Mouse (Mus musculus) forebrain, embryonic 15.5 days (tissue): ENCODE data around the gene Dock1. TPM values are rescaled to one million over a fixed set of nuclear protein-coding genes. Genes with fewer than 3 reads are reported as not detected.

Experiments
- ATAC-seq: fragments of 200-750 bp; cut with Nextera tagmentation; replicated peaks from 2 replicates; pipeline ENCODE4 v1.8.0; 2017; ENCODE audit warnings: mild to moderate bottlenecking, moderate TSS enrichment, moderate library complexity
- H3K27ac ChIP-seq: fragments of 300-500 bp; sonication (generic); replicated peaks from 2 replicates; pipeline ENCODE4 v1.5.1; 2015; ENCODE audit warnings: mild to moderate bottlenecking, inconsistent platforms
- H3K27me3 ChIP-seq: fragments of 300-500 bp; sonication (generic); 2 replicates; pipeline ENCODE4 v1.6.1; 2015; ENCODE audit warnings: inconsistent platforms
- H3K36me3 ChIP-seq: fragments of 300-500 bp; sonication (generic); 2 replicates; pipeline ENCODE4 v1.6.1; 2015; ENCODE audit warnings: mild to moderate bottlenecking, inconsistent platforms
- H3K4me1 ChIP-seq: fragments of 300-500 bp; sonication (generic); 2 replicates; pipeline ENCODE4 v1.6.1; 2015; ENCODE audit warnings: inconsistent platforms
- H3K4me2 ChIP-seq: fragments of 300-500 bp; sonication (generic); replicated peaks from 2 replicates; pipeline ENCODE4 v1.6.1; 2015; ENCODE audit warnings: mild to moderate bottlenecking, inconsistent platforms
- H3K4me3 ChIP-seq: fragments of 300-500 bp; sonication (generic); 2 replicates; pipeline ENCODE4 v1.5.1; 2015; ENCODE audit warnings: mild to moderate bottlenecking, inconsistent platforms
- H3K9ac ChIP-seq: fragments of 300-500 bp; sonication (generic); replicated peaks from 2 replicates; pipeline ENCODE4 v1.6.1; 2015; ENCODE audit warnings: mild to moderate bottlenecking, inconsistent platforms
- H3K9me3 ChIP-seq: fragments of 300-500 bp; sonication (generic); 2 replicates; pipeline ENCODE4 v1.6.1; 2016; ENCODE audit warnings: inconsistent platforms
- WGBS: fragments of 180-500 bp; shearing (Covaris S2); methylation state at CpG from one replicate; pipeline ENCODE4 v1.1.7; 2015; ENCODE audit warnings: mixed read lengths; 5-methylcytosine and 5-hydroxymethylcytosine counted together
- polyA plus RNA-seq: library from polyadenylated mRNA; unstranded; fragments of >200 nt; fragmentation: Nextera tagmentation; extraction: Ambion mirVana; gene quantifications from 2 replicates; pipeline ENCODE4 v1.2.1, GENCODE M21; 2015

Gene Dock1
- polyA plus RNA-seq, 1 experiment from 2014 or later: 7.7 TPM

DNA sequence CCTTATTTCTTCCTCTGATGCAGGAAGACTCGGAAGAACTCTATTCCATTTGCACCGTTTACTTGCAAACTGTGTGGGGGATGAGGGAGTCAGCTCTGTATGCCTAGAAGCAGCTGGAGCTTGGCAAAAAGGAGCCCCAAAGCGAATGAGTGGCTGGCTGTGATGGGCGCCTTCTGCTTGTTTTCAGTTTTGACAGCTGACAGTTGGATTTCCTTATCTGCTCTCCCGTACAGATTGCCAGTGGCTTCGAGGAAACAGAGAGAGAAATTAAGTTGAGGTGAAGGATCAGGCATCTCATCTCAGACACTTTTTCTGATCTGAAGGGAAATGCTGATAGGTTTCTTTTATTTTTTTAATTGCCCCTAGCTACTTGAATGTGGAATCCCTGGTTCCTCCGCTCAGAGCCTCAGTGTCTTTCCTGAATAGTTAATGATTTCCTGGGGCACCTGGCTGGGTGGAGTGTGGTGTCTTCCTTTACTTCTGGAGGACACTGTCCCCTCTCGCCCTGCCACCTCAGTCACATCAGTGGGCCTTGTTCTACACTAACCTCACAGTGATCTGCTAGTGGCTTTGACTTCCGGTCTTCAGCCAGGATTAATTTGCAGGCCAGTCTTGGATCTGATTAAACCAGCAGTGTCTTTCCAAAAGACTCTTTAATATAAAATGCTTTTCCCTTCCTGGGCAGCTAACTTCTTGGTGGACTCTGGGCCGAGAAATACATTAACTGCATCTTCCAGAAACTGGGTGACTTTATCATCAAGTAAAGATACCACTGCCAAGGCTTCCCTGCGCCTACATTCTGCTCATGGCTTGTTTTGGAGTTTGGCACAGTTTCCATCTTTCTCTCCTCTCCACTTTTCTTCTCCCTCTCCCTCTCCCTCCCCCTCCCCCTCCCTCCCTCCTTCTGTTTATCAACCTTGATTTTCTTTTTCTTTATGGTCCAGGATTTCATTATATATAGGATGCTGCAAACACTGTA lies 55.4 kb downstream of the Dock1 start:
- Histone ChIP-seq H3K27me3 (no peaks in the 10 kb centered on the region), H3K4me1 (peaks cover 40% of the 10 kb centered on the region), H3K4me3 (no peak overlapping the region), H3K27ac (peak overlapping the region; percentile 83), H3K36me3 (no peaks in the 10 kb centered on the region), H3K4me2 (peak overlapping the region; percentile 29), H3K9me3 (no peaks in the 10 kb centered on the region), H3K9ac (0 out of 2 replicates have a peak overlapping the region, but pooled peaks have one; percentile 25)
- ATAC-seq: peak; percentile 82
- WGBS: 37% methylated on average over 11 of the region's 11 CpGs

DNA sequence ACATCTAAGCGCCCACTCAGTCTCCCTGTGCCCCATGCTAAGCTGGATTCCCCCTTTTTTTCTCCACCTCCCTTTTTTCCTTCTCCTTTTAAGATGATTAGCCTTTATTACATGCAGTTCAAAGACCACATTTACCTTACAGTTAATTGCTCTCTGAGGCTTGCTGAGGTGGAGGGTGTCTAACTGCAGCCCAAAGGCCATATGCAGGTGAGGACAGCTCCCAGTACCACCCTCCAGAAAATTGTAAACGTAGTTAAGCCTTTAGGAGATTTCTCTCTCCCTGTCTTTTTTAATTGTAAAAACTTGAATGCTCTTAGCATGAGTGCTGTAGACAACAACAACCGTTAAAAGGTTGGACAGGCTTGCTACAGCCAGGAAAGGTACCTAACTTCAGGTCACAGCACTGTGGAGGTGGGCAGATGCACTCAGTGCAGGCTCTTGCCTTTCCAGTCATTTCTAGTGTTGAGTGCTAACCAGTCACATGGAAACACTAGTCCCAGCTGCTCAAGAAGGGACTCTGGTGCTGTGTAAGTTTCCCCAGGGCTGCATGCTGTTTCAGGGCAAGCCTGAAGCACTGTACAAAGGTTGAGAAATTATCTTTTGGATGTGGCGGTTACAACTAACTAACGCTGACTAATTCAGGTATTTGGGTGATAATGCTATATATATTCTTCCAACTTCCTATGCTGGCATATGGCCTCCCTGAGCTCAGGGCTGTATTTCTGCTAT lies 56.2 kb downstream of the Dock1 start:
- Histone ChIP-seq H3K4me1 (peaks cover 41% of the 10 kb centered on the region), H3K27ac (peak overlapping the region; percentile 83), H3K36me3 (no peaks in the 10 kb centered on the region), H3K4me2 (no peak overlapping the region), H3K9ac (no peak overlapping the region), H3K4me3 (no peak overlapping the region), H3K27me3 (no peaks in the 10 kb centered on the region), H3K9me3 (no peaks in the 10 kb centered on the region)
- no peak for ATAC-seq
- WGBS: 72% methylated on average over 5 of the region's 5 CpGs

DNA sequence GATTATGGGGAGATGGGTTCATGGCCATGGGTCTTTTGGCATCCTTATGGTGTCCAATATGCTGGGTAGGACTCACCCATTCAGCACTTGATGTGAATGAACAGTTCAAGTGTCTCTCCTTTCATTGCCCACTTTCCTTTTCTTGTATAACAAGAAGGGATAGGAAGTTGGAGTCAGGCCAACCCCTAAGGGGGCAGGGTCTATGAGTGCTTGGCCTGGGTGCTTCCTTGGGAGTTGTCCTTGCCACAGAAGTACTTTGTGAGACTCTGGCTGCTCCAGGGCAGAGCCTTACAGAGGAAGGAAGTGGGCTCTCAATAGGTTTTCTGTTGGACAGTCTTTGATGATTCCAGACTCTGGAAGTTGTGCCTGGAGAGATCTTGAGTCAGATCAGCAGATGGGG lies 58.9 kb downstream of the Dock1 start:
- ATAC-seq: no peak
- H3K27me3 ChIP-seq: no peaks in the 10 kb centered on the region
- no peak overlapping the region for H3K9ac ChIP-seq
- H3K36me3 ChIP-seq: no peaks in the 10 kb centered on the region
- no peak overlapping the region for H3K27ac ChIP-seq
- no peaks in the 10 kb centered on the region for H3K9me3 ChIP-seq
- H3K4me1 ChIP-seq: peaks cover 32% of the 10 kb centered on the region
- no peak overlapping the region for H3K4me3 ChIP-seq
- no peak overlapping the region for H3K4me2 ChIP-seq

DNA sequence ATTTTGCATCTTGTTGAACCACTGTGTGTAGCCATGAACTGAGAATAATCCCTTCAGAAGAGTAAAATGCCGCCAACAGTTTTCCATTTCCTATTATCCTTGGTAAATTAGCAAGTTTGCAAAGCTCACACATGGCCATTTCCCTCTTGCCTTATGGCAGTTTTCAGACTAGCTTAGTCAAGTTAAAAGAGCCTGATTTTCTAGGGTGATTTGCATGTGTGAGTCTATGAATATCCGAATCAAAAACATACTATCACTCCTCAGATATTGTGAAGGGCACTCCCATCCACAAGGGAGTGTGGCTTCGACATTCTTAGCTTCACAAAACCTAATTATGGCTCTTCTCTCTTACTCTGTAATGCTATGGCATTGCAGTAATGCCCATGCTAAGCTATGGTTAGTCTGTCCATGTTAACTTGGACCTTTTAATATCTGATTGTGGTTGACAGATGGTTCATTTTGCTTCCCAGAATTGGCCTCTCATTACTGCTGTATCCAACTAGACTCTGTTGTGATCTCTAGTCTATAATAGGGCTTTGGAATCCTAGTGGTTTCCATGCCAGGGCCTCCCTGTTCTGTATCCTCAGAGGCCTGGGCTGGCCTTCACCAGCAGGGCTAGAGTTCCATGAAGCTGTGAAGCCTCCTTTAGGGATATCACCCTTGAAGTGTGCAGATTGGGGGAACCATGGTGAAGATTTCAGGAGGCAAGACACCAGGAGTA lies 60.1 kb downstream of the Dock1 start:
- peaks cover 23% of the 10 kb centered on the region for H3K4me1 ChIP-seq

DNA sequence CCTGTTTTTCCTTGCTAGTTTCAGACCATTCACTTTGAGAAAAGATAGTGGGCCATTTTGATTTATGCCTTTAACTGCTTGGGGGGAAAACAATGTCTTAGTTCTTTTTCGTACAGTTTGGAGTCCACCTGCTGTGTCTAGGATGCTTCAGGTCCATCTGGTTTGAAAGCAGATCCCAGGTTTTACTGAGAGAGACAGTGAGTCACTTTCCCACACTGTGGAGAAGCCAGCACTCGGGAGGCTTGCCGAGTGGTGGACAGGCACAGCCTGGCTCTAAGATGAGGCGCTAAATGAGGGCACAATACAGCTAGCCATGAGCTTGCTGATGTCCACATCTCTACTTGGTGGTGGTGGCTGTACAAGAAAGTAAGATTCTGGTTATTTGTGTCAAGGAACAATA lies 76.6 kb downstream of the Dock1 start:
- no peak overlapping the region for H3K27ac ChIP-seq
- WGBS: 94% methylated on average over 4 of the region's 4 CpGs
- H3K4me1 ChIP-seq: no peaks in the 10 kb centered on the region
- no peaks in the 10 kb centered on the region for H3K9me3 ChIP-seq
- no peak overlapping the region for H3K4me3 ChIP-seq
- no peaks in the 10 kb centered on the region; the same call in 1 of the 2 replicates for H3K36me3 ChIP-seq
- no peak overlapping the region for H3K9ac ChIP-seq
- no peak for ATAC-seq
- no peaks in the 10 kb centered on the region for H3K27me3 ChIP-seq
- no peak overlapping the region for H3K4me2 ChIP-seq

More for the DNA sequence above, 60.1 kb downstream of the Dock1 start:
- Histone ChIP-seq H3K4me3 (no peak overlapping the region), H3K9ac (no peak overlapping the region), H3K27me3 (no peaks in the 10 kb centered on the region), H3K9me3 (no peaks in the 10 kb centered on the region), H3K36me3 (no peaks in the 10 kb centered on the region), H3K4me2 (no peak overlapping the region), H3K27ac (peak overlapping the region; percentile 73)
- peak; percentile 37; the same call in 1 of the 2 replicates for ATAC-seq
- WGBS: 59% methylated on average over 3 of the region's 3 CpGs

DNA sequence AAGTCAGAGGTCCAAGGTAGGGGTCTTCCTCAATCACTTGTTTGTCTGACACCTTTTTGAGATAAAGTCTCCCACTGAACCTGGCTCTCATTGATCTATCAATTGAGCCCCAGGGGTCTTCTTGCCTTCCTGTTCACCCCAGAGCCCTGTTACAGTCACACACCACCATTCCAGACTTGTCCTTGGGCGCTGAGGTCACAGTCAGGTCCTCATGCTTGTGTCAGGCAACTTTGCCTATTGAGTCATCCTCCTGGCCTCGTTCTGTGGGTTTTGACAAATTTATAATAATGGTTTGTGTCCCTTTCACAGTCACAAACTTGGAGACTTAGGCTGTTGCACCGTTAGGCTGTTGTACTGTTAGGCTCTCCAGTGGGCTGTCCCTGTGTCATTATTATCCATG lies 77.9 kb downstream of the Dock1 start:
- Histone ChIP-seq H3K27me3 (no peaks in the 10 kb centered on the region), H3K36me3 (no peaks in the 10 kb centered on the region; the same call in 1 of the 2 replicates), H3K4me2 (no peak overlapping the region), H3K4me3 (no peak overlapping the region), H3K9me3 (no peaks in the 10 kb centered on the region), H3K4me1 (peaks cover 7% of the 10 kb centered on the region; the same call in 1 of the 2 replicates), H3K9ac (no peak overlapping the region), H3K27ac (no peak overlapping the region)
- 93% methylated on average over 3 of the region's 3 CpGs for WGBS
- no peak for ATAC-seq

DNA sequence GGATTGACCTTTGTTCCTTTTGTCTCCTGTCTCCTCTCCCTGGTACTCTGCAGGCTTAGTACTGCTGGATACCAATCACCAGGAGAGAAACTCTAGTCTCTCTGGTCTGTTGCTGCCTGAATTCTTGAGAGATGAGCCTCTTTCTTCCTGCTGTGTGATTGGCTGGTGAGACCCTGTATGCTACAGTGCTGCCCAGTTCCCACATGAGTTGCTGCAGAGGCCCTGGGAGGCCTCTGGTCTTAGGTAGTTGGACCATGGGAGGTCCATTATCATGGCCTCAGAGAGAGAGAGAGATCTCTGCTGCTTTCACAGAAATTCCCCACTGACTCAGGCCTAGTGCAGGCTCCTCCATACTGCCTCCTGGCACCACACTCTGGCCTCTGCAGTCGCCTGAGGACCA lies 79.2 kb downstream of the Dock1 start:
- ATAC-seq: no peak

DNA sequence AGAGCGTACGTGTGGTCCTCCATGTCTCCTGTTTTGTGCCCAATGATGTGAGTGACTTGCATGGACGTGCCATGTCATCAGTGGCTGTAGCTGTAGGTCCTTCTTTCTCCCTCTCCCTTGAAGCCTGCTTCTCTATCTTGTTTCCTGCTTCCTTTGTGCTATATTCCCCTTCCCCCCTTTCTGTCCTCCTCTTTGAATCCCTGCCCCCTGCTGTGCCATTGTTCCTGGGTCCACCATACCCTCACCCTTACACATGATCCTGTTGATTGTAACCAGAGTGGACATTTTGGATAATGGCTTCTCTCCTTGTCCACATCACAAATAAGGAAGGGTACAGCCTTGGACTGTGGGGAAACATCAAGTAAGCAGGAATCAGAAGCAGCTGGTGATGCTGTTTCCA lies 81.0 kb downstream of the Dock1 start:
- WGBS: 87% methylated on average over 3 of the region's 3 CpGs
- no peak for ATAC-seq
- Histone ChIP-seq H3K36me3 (no peaks in the 10 kb centered on the region; the same call in 1 of the 2 replicates), H3K4me3 (no peak overlapping the region), H3K4me1 (peaks cover 8% of the 10 kb centered on the region; the same call in 1 of the 2 replicates), H3K9ac (no peak overlapping the region), H3K27me3 (no peaks in the 10 kb centered on the region), H3K9me3 (no peaks in the 10 kb centered on the region), H3K4me2 (no peak overlapping the region), H3K27ac (no peak overlapping the region)

More for the DNA sequence above, 79.2 kb downstream of the Dock1 start:
- Histone ChIP-seq H3K4me2 (no peak overlapping the region), H3K36me3 (no peaks in the 10 kb centered on the region; the same call in 1 of the 2 replicates), H3K9me3 (no peaks in the 10 kb centered on the region), H3K9ac (no peak overlapping the region), H3K27me3 (no peaks in the 10 kb centered on the region), H3K4me3 (no peak overlapping the region), H3K4me1 (peaks cover 8% of the 10 kb centered on the region; the same call in 1 of the 2 replicates), H3K27ac (no peak overlapping the region)
- WGBS: 96% methylated on average over 1 of the region's 1 CpGs

DNA sequence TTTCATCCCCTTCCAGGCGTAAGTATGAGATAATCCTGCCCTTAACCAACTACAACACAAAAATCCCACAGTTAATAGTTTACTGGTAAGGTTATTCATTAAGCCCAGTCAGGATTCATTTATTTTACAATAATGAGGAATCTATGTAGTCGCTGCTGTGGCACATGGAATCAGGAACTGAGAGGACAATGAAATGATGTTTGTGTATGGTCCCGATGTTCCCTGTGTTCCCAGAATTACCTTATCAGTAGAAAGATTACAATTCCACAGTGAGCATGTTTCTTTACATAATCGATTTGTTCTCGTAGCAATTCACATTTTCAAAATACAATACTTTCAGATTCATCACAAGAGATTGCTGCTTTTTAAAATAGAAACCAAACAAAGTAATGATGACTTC lies 83.0 kb downstream of the Dock1 start:
- WGBS: 51% methylated on average over 5 of the region's 5 CpGs
- H3K9ac ChIP-seq: no peak overlapping the region
- no peaks in the 10 kb centered on the region for H3K36me3 ChIP-seq
- no peaks in the 10 kb centered on the region for H3K27me3 ChIP-seq
- H3K9me3 ChIP-seq: no peaks in the 10 kb centered on the region
- no peak overlapping the region for H3K4me3 ChIP-seq
- H3K27ac ChIP-seq: no peak overlapping the region
- no peak for ATAC-seq
- H3K4me2 ChIP-seq: no peak overlapping the region
- peaks cover 8% of the 10 kb centered on the region; the same call in 1 of the 2 replicates for H3K4me1 ChIP-seq

DNA sequence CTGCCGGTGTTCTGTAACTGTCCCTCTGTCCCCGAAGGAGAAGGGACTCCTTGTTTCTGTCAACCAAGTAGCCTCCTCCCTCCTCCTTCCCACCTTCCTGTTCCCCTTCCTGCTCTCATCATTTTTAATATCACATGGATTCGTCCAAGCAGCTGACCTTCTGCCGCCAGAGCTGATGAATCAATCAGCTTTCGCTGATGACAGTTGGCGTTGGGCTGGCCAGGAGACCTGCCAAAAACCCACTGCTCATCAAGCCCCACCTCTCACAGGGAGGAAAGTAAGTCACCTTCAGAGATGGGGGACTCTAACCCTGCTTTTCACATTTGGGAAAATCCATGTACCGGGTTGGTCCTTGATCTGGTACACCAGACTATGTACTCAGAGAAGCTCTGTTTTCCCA lies 87.2 kb downstream of the Dock1 start:
- no peak overlapping the region for H3K4me3 ChIP-seq
- ATAC-seq: no peak
- H3K4me1 ChIP-seq: peaks cover 8% of the 10 kb centered on the region; the same call in 1 of the 2 replicates
- 91% methylated on average over 7 of the region's 7 CpGs for WGBS
- H3K9ac ChIP-seq: no peak overlapping the region
- no peaks in the 10 kb centered on the region for H3K9me3 ChIP-seq
- no peak overlapping the region for H3K4me2 ChIP-seq
- H3K27me3 ChIP-seq: no peaks in the 10 kb centered on the region
- H3K27ac ChIP-seq: no peak overlapping the region
- H3K36me3 ChIP-seq: no peaks in the 10 kb centered on the region

DNA sequence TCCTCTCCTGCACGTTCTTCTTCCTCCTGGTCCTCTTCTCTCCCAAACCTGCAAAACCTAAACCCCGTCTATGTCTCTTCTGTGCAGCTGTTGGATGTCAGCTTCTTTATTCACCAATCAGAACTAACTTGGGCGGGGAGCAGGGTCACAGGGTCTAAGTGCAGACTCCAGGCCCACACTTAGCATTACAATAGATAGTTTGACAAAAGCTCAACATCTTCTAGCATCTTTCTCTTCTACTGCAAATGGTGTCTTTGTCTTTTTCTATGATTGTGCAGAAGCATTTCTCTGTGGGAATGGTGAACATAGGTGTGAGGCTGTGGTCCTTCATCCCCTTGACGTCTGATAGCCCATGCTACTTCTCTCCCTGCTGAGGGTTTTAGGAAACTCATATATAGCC lies 91.3 kb downstream of the Dock1 start:
- Histone ChIP-seq H3K4me2 (no peak overlapping the region), H3K4me3 (no peak overlapping the region), H3K27me3 (no peaks in the 10 kb centered on the region), H3K9me3 (no peaks in the 10 kb centered on the region), H3K36me3 (no peaks in the 10 kb centered on the region), H3K4me1 (no peaks in the 10 kb centered on the region), H3K27ac (no peak overlapping the region), H3K9ac (no peak overlapping the region)
- no peak for ATAC-seq
- WGBS: 80% methylated on average over 4 of the region's 4 CpGs
